8 mouse cellular contexts compared by ENCODE assay signal in genomic region chr15:102295633-102296367, GRCm38 (mm10). TPM values are rescaled to one million over a fixed set of nuclear protein-coding genes. Genes with fewer than 3 reads are reported as not detected.
DNase-seq lines count a peak whose midpoint lies in the region; ATAC-seq lines count a peak whose summit lies in the region.

TSS of gene Espl1 (plus strand) at chr15:102296266.

- peak within 1 kb of the TSS; percentile 71 to 95 for H3K4me3 ChIP-seq in heart, embryonic 14.5 days (ENCODE audit: control insufficient read depth in 1 of 2, insufficient read depth in 1 of 2, low read depth in 1 of 2, low read length in 2 of 2)
- H3K4me3 ChIP-seq in liver, embryonic 13.5 days (replicated peaks), result peak within 1 kb of the TSS; percentile 86
- H3K4me3 ChIP-seq in stomach, embryonic 16.5 days (replicated peaks; ENCODE audit: low read length), result peak within 1 kb of the TSS; percentile 81

- peak within 1 kb of the TSS; percentile 72 for H3K9ac ChIP-seq in heart, embryonic 14.5 days (ENCODE audit: low read length)
- H3K9ac ChIP-seq in liver, embryonic 13.5 days, result peak within 1 kb of the TSS; percentile 87
- H3K9ac ChIP-seq in stomach, embryonic 16.5 days (ENCODE audit: low read length), result peak within 1 kb of the TSS; percentile 76

- no peak within 1 kb of the TSS for H3K27ac ChIP-seq in heart, embryonic 14.5 days (replicated peaks in 1 of 2; ENCODE audit: control insufficient read depth in 1 of 2, insufficient read depth in 1 of 2, low read depth in 2 of 2, low read length in 2 of 2)
- H3K27ac ChIP-seq in liver, embryonic 13.5 days, result peak within 1 kb of the TSS; percentile 75
- H3K27ac ChIP-seq in stomach, embryonic 16.5 days (ENCODE audit: low read length), result no peak within 1 kb of the TSS

- ATAC-seq in erythroid progenitor cell, adult 5-6 weeks (replicated peaks; ENCODE audit: low FRiP score, poor library complexity, severe bottlenecking), result peak; percentile 98
- peak; percentile 91 for ATAC-seq in heart, embryonic 14.5 days (ENCODE audit: insufficient number of reproducible peaks, insufficient read depth, low FRiP score, low read depth)
- ATAC-seq in liver, embryonic 13.5 days (ENCODE audit: low read depth), result peak; percentile 97
- peak; percentile 97 for ATAC-seq in stomach, embryonic 16.5 days (ENCODE audit: insufficient read depth, low FRiP score)

- H3K4me1 ChIP-seq in heart, embryonic 14.5 days (ENCODE audit: control insufficient read depth in 2 of 2, insufficient read depth in 2 of 2, low read length in 2 of 2), result 0 out of 4 replicates have a peak, but pooled peaks cover 0 to 4% of the 10 kb centered on the region in 2 experiments
- H3K4me1 ChIP-seq in liver, embryonic 13.5 days (replicated peaks), result peaks cover 48% of the 10 kb centered on the region
- H3K4me1 ChIP-seq in stomach, embryonic 16.5 days (ENCODE audit: control insufficient read depth, insufficient read depth, low read length), result peaks cover 8% of the 10 kb centered on the region; the same call in 1 of the 2 replicates

- peak within 1 kb of the TSS; percentile 92 for H3K4me2 ChIP-seq in heart, embryonic 14.5 days (ENCODE audit: low read length)
- H3K4me2 ChIP-seq in liver, embryonic 13.5 days, result peak within 1 kb of the TSS; percentile 80
- peak within 1 kb of the TSS; percentile 87 for H3K4me2 ChIP-seq in stomach, embryonic 16.5 days (ENCODE audit: low read depth, low read length)

- peaks cover 26% of the 10 kb centered on the region for H3K36me3 ChIP-seq in heart, embryonic 14.5 days (ENCODE audit: control insufficient read depth, insufficient read depth, low read length)
- peaks cover 32% of the 10 kb centered on the region for H3K36me3 ChIP-seq in liver, embryonic 13.5 days
- 0 out of 2 replicates have a peak, but pooled peaks cover 13% of the 10 kb centered on the region for H3K36me3 ChIP-seq in stomach, embryonic 16.5 days (ENCODE audit: control insufficient read depth, insufficient read depth, low read length)

- H3K27me3 ChIP-seq in heart, embryonic 14.5 days (ENCODE audit: control insufficient read depth, insufficient read depth, low read length), result no peaks in the 10 kb centered on the region
- no peaks in the 10 kb centered on the region for H3K27me3 ChIP-seq in liver, embryonic 13.5 days
- H3K27me3 ChIP-seq in stomach, embryonic 16.5 days (ENCODE audit: control insufficient read depth, insufficient read depth, low read length), result no peaks in the 10 kb centered on the region

- WGBS in heart, embryonic 14.5 days, result 8% methylated on average over 25 of the region's 25 CpGs
- WGBS in liver, embryonic 13.5 days (ENCODE audit: insufficient replicate concordance), result 6% methylated on average over 25 of the region's 25 CpGs
- 6% methylated on average over 25 of the region's 25 CpGs for WGBS in stomach, embryonic 16.5 days

- H3K9me3 ChIP-seq in heart, embryonic 14.5 days (ENCODE audit: control insufficient read depth, low read length), result no peaks in the 10 kb centered on the region
- no peaks in the 10 kb centered on the region for H3K9me3 ChIP-seq in liver, embryonic 13.5 days (replicated peaks)
- H3K9me3 ChIP-seq in stomach, embryonic 16.5 days (replicated peaks; ENCODE audit: control insufficient read depth, low read length), result no peaks in the 10 kb centered on the region

- peak; percentile 91 for DNase-seq in CD4-positive helper T cell, adult 2 months (ENCODE audit: low read depth, low spot score)
- peak; percentile 83 for DNase-seq in brain, embryonic 18.5 days (ENCODE audit: low read depth, low spot score)
- peak; percentile 96 for DNase-seq in kidney, postnatal 14 days
- DNase-seq in liver, embryonic 13.5 days, result peak; percentile 90
- peak; percentile 96 for DNase-seq in neural tube, embryonic 10.5 days (ENCODE audit: extremely low spot score, low spot score)

RNA-seq across cellular contexts. Expression of gene Espl1, which starts in this region (rescaled TPM):
- 145 and 158 TPM in 2 replicates for total RNA-seq in erythroid progenitor cell, adult 5-6 weeks (2015; ENCODE audit: low replicate concordance)
- total RNA-seq in erythroid progenitor cell, adult 5-6 weeks (2017; ENCODE audit: low replicate concordance), result 127 and 176 TPM in 2 replicates
- 13.5 and 16.2 TPM in 2 replicates for polyA plus RNA-seq in heart, embryonic 14.5 days (2014; fragmentation: Nextera tagmentation; extraction: Ambion mirVana)
- 23.3 and 26.3 TPM in 2 replicates for polyA plus RNA-seq in liver, embryonic 13.5 days (2015; fragmentation: Nextera tagmentation; extraction: Ambion mirVana)
- 17.9 and 21.9 TPM in 2 replicates for polyA plus RNA-seq in stomach, embryonic 16.5 days (2015; fragmentation: Nextera tagmentation; extraction: Ambion mirVana)
